Mouse (Mus musculus) lung, postnatal 0 days (tissue): Measurements from ENCODE around the gene Bicdl1.

Source experiments
- CTCF ChIP-seq: IDR thresholded peaks from 2 replicates; pipeline ENCODE4 v1.5.1; 2016; ENCODE audit warnings: antibody characterized with exemption, mild to moderate bottlenecking
- EP300 ChIP-seq: IDR thresholded peaks from 2 replicates; pipeline ENCODE4 v1.6.1; 2016; ENCODE audit warnings: antibody characterized with exemption, mild to moderate bottlenecking, control low read depth

DNA sequence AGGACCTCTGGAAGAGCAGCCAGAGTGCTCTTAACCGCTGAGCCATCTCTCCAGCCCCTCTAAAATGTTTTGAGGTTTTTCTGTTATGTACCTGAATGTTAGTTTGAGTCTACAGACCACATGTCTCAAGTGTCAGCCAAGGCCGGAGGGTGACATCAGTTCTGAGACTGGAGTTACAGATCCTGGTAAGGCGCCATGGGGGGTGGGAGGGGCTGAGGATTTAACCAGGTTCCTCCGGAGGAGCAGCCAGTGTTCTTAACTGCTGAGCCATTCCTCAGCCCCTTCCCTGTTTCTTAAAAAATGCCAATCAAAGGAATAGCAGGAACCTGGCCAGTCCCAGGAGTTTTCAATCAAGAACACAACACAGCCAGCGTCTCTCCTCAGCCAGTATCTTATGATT is 101.1 kb downstream of the Bicdl1 start:
- TF ChIP-seq CTCF (no peak), EP300 (no peak)
